Mouse (Mus musculus) CH12.LX (cell line): ENCODE results near the gene Anapc16. TPM values are rescaled to one million over a fixed set of nuclear protein-coding genes. Genes with fewer than 3 reads are reported as not detected.
"Not testable (repeated sequence)": the region's sequence is repeated elsewhere in the genome, so short reads cannot be mapped to it uniquely, and the experiment has no call there.

Experiments
- DNase-seq: peaks from one replicate; pipeline ENCODE4 v3.0.0-alpha.2; 2013; ENCODE audit errors: extremely low read depth
- H3K27ac ChIP-seq: 2 replicates; pipeline ENCODE4 v1.5.1; 2012; ENCODE audit warnings: low read depth, mild to moderate bottlenecking, control low read depth, moderate library complexity; ENCODE audit not compliant: insufficient read depth
- H3K27me3 ChIP-seq: replicated peaks from 2 replicates; pipeline ENCODE3; 2012; ENCODE audit warnings: inconsistent platforms
- H3K36me3 ChIP-seq, 2 experiments: replicated peaks in 1 of 2; 2 replicates each; pipeline versions ENCODE3 to v1.6.1; 2012; ENCODE audit warnings: inconsistent platforms in 1 of 2, low read length in 1 of 2, mild to moderate bottlenecking in 1 of 2, mixed read lengths in 1 of 2, moderate library complexity in 1 of 2; ENCODE audit not compliant: control insufficient read depth in 1 of 2, insufficient read depth in 1 of 2
- H3K4me1 ChIP-seq, 2 experiments: 2 replicates each; pipeline ENCODE4 v1.6.1; 2012; ENCODE audit warnings: inconsistent platforms in 1 of 2, moderate library complexity in 1 of 2; ENCODE audit not compliant: insufficient read depth in 2 of 2, control insufficient read depth in 1 of 2
- H3K4me2 ChIP-seq: 2 replicates; pipeline ENCODE4 v1.6.1; 2012; ENCODE audit warnings: low read depth, mild to moderate bottlenecking, control low read depth; ENCODE audit not compliant: poor library complexity, insufficient read depth, severe bottlenecking
- H3K4me3 ChIP-seq, 3 experiments: fragments of 150-350 bp in 1 of 3; sonication (generic) in 1 of 3; replicated peaks in 1 of 3; 2 replicates each; pipeline versions ENCODE3 to v1.5.1; 2011 to 2012; ENCODE audit warnings: low read depth in 2 of 3, low read length in 2 of 3, mild to moderate bottlenecking in 2 of 3, moderate library complexity in 2 of 3, control low read depth in 1 of 3, improper control_type of control experiment in 1 of 3, inconsistent platforms in 1 of 3, mixed read lengths in 1 of 3; ENCODE audit not compliant: poor library complexity in 1 of 3
- H3K79me2 ChIP-seq: replicated peaks from 2 replicates; pipeline ENCODE4 v1.6.1; 2012; ENCODE audit warnings: mild to moderate bottlenecking, moderate library complexity; ENCODE audit not compliant: control insufficient read depth, poor library complexity, insufficient read depth, severe bottlenecking; ENCODE audit errors: extremely low read depth
- H3K9ac ChIP-seq: 2 replicates; pipeline ENCODE4 v1.6.1; 2012; ENCODE audit warnings: low read depth, mild to moderate bottlenecking, control low read depth, moderate library complexity; ENCODE audit not compliant: insufficient read depth
- H3K9me3 ChIP-seq: replicated peaks from 2 replicates; pipeline ENCODE3; 2012; ENCODE audit warnings: low read length, inconsistent platforms, mixed read lengths
- BHLHE40 ChIP-seq: IDR thresholded peaks from 2 replicates; pipeline ENCODE4 v1.6.1; 2011; ENCODE audit warnings: mild to moderate bottlenecking, low read depth, low read length, improper control_type of control experiment
- CTCF ChIP-seq, 2 experiments: IDR thresholded peaks in 1 of 2; conservative IDR thresholded peaks in 1 of 2; 2 replicates each; pipeline ENCODE4 v1.5.1; 2011 to 2012; ENCODE audit warnings: low read depth in 2 of 2, low read length in 2 of 2, improper control_type of control experiment in 1 of 2, inconsistent platforms in 1 of 2, mild to moderate bottlenecking in 1 of 2, moderate library complexity in 1 of 2
- MAFK ChIP-seq: IDR thresholded peaks from 2 replicates; pipeline ENCODE4 v1.6.1; 2011; ENCODE audit warnings: low read length, improper control_type of control experiment; ENCODE audit not compliant: insufficient replicate concordance
- MAZ ChIP-seq: IDR thresholded peaks from 2 replicates; pipeline ENCODE4 v1.6.1; 2012; ENCODE audit warnings: low read depth, mild to moderate bottlenecking, inconsistent platforms, low read length, improper control_type of control experiment, moderate library complexity
- MXI1 ChIP-seq: IDR thresholded peaks from 2 replicates; pipeline ENCODE4 v1.6.1; 2011; ENCODE audit warnings: mild to moderate bottlenecking, low read depth, low read length, improper control_type of control experiment
- PAX5 ChIP-seq: IDR thresholded peaks from 2 replicates; pipeline ENCODE4 v1.6.1; 2012; ENCODE audit warnings: low read length, inconsistent platforms, mixed read lengths
- RAD21 ChIP-seq: IDR thresholded peaks from 2 replicates; pipeline ENCODE4 v1.6.1; 2011; ENCODE audit warnings: low read depth, mild to moderate bottlenecking, low read length, improper control_type of control experiment, moderate library complexity
- TCF12 ChIP-seq: IDR thresholded peaks from 2 replicates; pipeline ENCODE4 v1.6.1; 2014; ENCODE audit warnings: low read depth, mild to moderate bottlenecking, inconsistent platforms, low read length, improper control_type of control experiment
- ZNF384 ChIP-seq: IDR thresholded peaks from 2 replicates; pipeline ENCODE4 v1.6.1; 2012; ENCODE audit warnings: low read depth, low read length, improper control_type of control experiment, inconsistent platforms
- dilution Hi-C: fragments of 300-500 bp; cut with MboI; formaldehyde crosslinking; loops from 2 replicates; pipeline ENCODE4 v1.14.3; 2020; ENCODE audit warnings: low sequenced_read_pairs; ENCODE audit not compliant: extremely low pct_unique_long_range_greater_than_20kb, extremely low pct_ligation_motif_present
- in situ Hi-C: fragments of 300-500 bp; cut with MboI; formaldehyde crosslinking; loops from 3 replicates; pipeline ENCODE4 v1.14.3; 2019; ENCODE audit warnings: low sequenced_read_pairs, low pct_ligation_motif_present, low pct_unique_long_range_greater_than_20kb, mixed read lengths
- polyA plus RNA-seq: library from polyadenylated mRNA; unstranded; fragments of >175 nt; gene quantifications from 2 replicates; pipeline ENCODE4 v1.2.1, GENCODE M21; 2012; ENCODE audit warnings: low read depth; ENCODE audit not compliant: insufficient read length
- total RNA-seq, 2 experiments: library from RNA; depleted of rRNA; stranded (reverse); fragments of 300-350 nt in 1 of 2; fragments of >200 nt in 1 of 2; gene quantifications; 2 replicates each; pipeline ENCODE4 v1.2.3; 2012 to 2014

Gene Anapc16
- total and polyA plus RNA-seq, 3 experiments, result 43.9 to 67.6 (median 64.9) TPM

DNA sequence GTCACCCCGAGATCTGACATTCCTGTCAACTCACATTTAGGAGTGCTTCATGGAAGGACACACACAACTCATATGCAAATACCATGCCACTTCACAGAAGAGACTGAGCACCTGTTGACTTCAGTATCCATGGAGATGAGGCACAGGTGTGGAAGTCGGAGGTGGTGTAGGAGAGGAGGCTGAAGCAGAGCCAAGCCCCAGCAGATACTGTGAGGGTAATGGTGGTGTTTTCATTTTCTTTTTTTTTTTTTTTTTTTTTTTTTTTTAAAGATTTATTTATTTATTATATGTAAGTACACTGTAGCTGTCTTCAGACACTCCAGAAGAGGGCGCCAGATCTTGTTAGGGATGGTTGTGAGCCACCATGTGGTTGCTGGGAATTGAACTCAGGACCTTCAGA is 9.1 kb downstream of the Anapc16 start:
- dilution Hi-C loops, H3K9ac ChIP-seq, H3K27ac ChIP-seq, H3K27me3 ChIP-seq, H3K9me3 ChIP-seq, H3K4me3 ChIP-seq, H3K4me2 ChIP-seq, DNase-seq, H3K4me1 ChIP-seq: not testable (repeated sequence)
- peaks cover 54 to 72% of the 10 kb centered on the region in 2 experiments for H3K36me3 ChIP-seq
- peaks cover 12% of the 10 kb centered on the region for H3K79me2 ChIP-seq
- TF ChIP-seq CTCF (conservative IDR thresholded peaks at IDR 0.05 in 1 of 2, IDR thresholded peaks at IDR 0.05 in 1 of 2; ENCODE audit: low read depth in 2 of 2, low read length in 2 of 2), result peak in 1 of 2 experiments; percentile 5; a peak in 1 of 4 replicates
- in situ Hi-C loops, result loop anchor here (5.0 kb wide), 1 partner anchor 97 kb away; no protein-coding TSS in a partner anchor

DNA sequence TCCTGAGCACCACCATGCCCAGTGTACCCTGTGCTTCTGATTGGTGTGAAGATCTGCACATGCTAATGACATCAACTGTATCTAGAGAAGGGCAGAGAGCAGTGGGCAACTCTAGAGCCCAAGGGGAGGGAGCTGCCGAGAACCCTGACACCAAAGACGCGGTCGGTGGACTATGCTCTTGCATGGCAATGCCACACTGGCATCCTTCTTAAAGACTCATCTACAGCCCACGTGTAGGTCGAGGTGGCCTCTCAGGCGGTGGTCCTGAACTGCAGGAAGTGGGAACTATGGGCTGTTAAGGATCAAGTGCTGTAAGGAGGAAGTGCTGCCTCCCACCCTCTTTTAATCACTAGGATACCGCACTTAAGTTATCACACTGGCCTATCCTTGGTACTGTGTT is 10.9 kb downstream of the Anapc16 start:
- Histone ChIP-seq H3K9me3 (no peaks in the 10 kb centered on the region), H3K4me1 (no peaks in the 10 kb centered on the region; a peak in 1 of 4 replicates), H3K36me3 (peaks cover 68 to 87% of the 10 kb centered on the region in 2 experiments), H3K79me2 (peaks cover 5% of the 10 kb centered on the region), H3K9ac (no peak overlapping the region), H3K27me3 (no peaks in the 10 kb centered on the region), H3K27ac (no peak overlapping the region), H3K4me2 (no peak overlapping the region), H3K4me3 (no peak overlapping the region)
- dilution Hi-C loops, result no loop called here
- TF ChIP-seq RAD21, result no peak
- TF ChIP-seq ZNF384, result no peak
- TF ChIP-seq MAFK, result no peak
- TF ChIP-seq MXI1, result no peak
- no peak for TF ChIP-seq BHLHE40
- no peak for TF ChIP-seq MAZ
- no peak for TF ChIP-seq TCF12
- no peak for TF ChIP-seq PAX5
- in situ Hi-C loops, result loop anchor here (5.0 kb wide), 1 partner anchor 95 kb away; no protein-coding TSS in a partner anchor
- no peak for DNase-seq

DNA sequence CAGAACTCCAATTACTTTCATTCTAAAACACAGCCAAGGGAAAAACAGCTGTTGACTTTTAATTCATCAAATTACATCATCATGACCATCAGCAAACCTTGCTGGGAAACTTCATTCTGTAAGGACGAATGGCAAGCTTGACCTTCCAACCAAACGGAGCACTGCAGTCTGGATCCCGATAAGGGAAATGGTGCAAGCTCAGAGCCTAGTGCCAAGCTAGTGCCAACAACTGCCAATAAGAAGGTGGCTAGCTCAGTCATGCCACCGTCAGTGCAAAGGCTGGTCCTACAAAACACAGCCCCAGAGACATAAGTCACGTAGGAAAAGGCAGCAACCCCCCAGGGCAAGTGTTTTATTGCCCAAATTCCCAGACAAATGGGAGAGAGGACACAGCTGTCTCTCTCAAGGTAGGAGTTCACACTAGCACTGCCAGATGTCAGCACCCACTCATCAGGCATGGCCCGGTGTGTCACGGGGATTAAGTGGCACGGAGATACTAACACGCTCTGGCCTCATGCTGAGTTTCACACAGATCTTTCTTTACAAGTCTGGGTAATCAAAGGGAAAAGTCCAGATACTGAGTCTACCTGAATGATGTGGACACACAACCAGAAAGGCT is 11.6 kb downstream of the Anapc16 start:
- dilution Hi-C loops, result no loop called here
- H3K4me1 ChIP-seq, result peaks cover 0 to 2% of the 10 kb centered on the region in 2 experiments; a peak in 2 of 4 replicates
- H3K4me3 ChIP-seq, result no peak overlapping the region
- no peaks in the 10 kb centered on the region for H3K27me3 ChIP-seq
- no peak overlapping the region for H3K4me2 ChIP-seq
- no peak overlapping the region for H3K9ac ChIP-seq
- DNase-seq, result no peak
- H3K36me3 ChIP-seq, result peaks cover 67 to 90% of the 10 kb centered on the region in 2 experiments
- in situ Hi-C loops, result loop anchor here (5.0 kb wide), 1 partner anchor 94 kb away; no protein-coding TSS in a partner anchor
- TF ChIP-seq TCF12 (no peak), RAD21 (no peak)
- peaks cover 3% of the 10 kb centered on the region for H3K79me2 ChIP-seq
- H3K27ac ChIP-seq, result no peak overlapping the region
- no peaks in the 10 kb centered on the region for H3K9me3 ChIP-seq
